Mouse (Mus musculus) T-helper 1 cell (primary cell): ENCODE results near the gene Cnn1.

Experiments used
- in situ Hi-C: fragments of 300-600 bp; cut with MboI, MseI; formaldehyde crosslinking; loops from one replicate; pipeline ENCODE4 v1.15.1; 2025; ENCODE audit warnings: high pct_unique_total_duplicates

Cnn1 gene

DNA sequence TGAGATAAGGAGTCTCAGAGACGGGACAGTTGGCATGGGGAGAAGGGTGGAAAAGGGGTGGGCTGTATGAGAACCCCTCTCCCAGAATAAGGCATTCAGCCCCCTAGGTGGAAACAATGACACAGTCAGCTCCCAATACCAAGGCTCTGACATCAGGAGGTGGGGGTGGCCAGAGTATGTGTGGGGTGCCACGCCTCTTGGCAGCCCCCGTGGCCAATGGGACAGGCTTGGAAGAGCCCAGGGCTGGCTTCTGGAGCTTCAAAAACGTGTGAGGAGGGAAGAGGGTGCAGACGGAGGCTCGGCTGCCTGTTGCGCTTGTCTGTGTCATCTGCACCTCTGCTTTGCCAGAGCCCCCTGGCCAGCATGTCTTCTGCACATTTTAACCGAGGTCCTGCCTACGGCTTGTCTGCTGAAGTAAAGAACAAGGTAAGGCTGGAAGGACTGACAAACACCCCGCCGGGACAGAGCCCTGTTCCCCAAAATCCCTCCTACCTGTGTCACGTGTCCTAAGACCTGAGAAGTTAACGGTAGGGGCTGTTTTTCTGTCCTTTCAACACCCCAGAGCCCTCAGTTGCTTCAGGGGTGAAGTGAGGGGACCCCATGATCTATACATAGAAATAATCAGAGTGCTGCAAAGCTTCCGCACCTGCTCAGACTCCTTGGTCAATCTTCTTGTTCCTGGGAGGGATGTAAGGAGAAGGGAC is at the start of gene Cnn1:
Gene Cnn1 (plus strand): TSS at position 224 of the 704 bp plus-strand sequence.
- in situ Hi-C loops: no loop called here

DNA sequence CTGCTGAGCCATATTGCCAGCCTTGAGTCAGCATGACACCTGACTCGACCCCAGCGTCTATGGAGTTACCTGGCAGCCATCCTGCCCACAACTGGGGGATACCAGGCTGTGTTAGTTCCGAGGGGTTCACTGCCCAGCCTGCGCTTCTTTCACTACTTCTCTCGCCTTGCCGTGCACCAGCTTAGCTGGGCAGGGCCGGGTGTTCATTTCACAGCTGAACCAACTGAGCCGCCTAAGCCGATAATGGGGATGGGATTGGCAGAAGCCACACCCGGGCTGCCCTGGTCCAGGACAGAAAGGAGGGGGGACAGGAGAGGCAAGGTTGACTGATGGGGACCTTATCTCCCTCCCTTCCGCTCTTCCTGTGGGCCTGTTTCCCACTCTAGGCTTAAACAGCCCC is 49.7 kb upstream of the Cnn1 start:
- in situ Hi-C loops: no loop called here

DNA sequence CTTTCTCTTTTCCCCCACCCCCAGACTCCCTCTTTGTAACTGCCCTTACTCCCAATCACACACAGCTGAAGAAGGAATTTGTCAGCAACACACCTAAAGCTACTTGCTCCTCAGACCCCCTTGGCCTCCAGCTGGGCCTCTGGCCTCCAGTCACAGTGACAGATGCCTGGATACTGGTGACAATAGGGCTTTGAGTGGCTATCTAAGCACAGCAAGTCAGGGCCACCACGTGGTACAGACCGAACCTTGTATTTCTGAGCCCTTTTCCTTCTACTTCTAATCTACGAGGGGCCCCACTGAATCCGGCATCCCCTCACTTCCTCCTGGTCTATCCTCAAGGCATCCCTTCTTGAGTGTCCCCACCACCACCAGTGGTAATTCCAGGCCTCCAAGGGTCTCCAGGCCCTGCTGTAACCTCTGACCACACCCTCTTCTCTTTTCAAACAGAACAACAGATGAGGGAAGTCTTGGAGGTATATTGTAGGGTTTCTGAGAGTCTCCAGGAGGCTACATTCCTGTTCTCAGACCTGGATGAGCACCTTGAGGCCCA is 49.2 kb upstream of the Cnn1 start:
- in situ Hi-C loops: no loop called here

DNA sequence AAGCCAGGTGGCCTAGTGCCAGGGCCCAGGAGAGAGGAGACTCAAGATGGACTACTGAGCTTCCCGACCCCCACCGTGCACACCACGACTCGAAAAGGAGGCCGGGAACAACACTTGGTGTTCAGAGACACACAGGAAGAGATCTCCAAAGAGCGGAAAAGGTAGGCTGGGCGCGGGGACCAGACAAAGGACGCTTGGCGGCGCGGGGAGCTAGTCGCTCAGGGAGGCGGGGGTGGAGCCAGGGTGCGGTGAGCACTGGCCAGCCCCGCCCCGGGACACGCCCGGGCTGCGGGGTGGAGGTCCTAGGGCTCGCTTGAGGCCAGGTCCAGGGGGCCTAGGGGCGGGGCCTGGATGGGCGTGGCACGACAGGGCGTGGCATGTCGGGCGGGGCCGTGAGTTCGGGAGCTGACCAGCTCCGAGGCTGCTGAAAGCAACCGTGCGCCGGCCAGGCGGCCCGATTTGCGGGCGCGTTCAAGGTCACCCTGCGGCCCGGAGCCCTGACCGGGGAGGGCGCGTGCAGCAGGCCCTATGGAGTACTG is 48.6 kb upstream of the Cnn1 start:
- in situ Hi-C loops: no loop called here

- in situ Hi-C loops: no loop called here
Observed at GRCm38 (mm10) chr9:22051161-22051957, 47.7 kb upstream of the Cnn1 start.

- in situ Hi-C loops: no loop called here
Observed at GRCm38 (mm10) chr9:22051958-22052254, 47.1 kb upstream of the Cnn1 start, which contains the start of gene Elavl3. Gene Elavl3 (minus strand): TSS chr9:22052023.

DNA sequence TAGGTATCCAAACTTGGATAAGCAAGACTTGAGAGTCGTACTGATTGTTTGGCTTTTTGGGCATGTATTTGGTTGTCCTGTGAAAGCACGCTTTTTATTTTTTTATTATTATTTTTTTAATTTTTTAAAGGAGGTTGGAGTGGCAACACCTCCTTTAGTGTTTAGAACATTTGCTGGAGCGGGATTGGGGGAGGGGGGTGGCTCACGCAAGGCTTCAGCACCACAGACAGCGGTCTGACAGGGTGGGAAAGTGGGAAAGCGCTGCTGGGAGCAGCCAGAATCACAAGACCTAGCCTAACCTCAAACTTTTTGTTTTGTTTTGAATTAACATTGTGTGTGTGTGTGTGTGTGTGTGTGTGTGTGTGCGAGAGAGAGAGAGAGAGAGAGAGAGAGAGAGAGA is 45.4 kb upstream of the Cnn1 start:
- in situ Hi-C loops: no loop called here

DNA sequence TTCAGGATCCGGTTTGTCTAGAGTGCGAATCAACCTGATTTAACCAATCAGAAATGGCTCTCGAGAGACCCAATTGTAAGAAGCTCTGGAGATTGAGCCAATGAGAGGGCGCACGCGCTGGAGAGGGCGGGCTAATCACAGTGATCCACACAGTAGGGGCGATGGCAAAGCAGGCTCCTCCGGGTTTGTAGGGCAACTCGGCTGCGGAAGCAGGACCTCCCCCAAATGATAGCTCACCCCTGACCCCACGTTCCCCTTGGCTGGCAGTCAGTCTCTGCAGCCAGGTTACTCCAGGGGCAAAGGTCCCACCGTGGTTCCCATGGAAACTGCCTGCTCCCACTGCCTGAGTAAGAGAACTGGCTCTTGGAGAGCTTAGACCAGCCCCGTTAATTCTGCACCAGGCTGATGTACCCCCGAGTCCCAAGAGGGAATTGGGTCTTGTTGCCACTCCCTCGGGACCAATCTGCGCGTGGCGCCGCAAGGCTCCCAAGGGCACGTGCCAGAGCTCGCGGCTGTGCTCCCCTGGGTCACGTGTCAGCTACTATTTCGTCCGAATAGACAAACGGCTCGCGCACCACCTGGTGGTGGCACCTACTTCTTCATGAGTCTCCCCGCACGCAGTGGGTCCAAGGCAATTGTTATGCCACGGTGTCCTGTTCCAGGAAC is 44.5 kb upstream of the Cnn1 start:
- in situ Hi-C loops: no loop called here

DNA sequence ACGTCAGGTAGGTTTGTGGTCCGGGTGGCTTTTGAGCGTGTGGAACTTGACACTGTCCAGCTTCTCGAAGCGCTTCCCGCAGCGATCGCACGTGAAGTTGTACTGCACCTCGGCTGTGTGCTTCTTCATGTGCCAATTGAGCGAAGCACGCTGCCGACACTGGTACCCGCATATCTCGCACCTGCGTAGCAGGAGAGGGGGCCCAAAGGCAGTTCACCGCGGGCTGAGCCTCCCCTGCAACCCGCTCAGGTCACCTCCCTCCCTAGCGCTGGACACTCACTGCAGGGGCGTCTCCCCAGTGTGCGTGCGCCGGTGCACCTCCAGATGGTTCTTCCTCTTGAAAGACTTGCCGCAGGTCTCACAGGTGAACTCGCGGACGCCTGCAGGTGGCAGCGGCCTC is 43.3 kb upstream of the Cnn1 start:
- in situ Hi-C loops: no loop called here

DNA sequence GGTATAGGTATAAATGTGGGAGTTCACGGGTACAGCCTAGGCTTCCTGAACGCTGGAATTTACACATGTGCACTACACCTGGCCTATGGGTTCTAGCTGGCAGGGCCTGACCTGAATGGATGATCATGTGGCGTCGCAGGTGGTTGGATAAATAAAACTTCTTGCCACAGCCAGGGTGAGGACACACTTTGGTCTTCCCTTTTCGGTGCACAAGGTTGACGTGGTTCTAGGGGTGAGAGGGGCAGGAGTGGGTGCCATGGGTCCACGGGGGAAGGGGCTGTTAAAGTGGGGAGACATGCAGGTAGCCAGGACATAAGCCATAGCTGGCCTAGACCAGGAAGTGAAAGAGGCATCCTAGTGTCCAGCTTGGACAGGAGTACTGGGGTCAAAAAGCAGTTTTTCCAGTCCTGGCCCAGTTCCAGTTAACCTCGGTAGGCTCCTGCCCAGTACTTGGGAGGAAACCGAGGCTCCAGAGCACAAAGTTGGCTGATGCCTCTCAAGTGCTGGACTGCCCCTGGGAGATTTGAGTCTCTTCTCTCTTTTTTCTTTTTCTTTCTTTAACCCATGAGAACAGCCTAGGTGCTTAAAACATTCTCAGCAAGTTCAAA is 42.6 kb upstream of the Cnn1 start:
- in situ Hi-C loops: no loop called here

- in situ Hi-C loops: no loop called here
Observed at GRCm38 (mm10) chr9:22057031-22057517, 41.9 kb upstream of the Cnn1 start.

DNA sequence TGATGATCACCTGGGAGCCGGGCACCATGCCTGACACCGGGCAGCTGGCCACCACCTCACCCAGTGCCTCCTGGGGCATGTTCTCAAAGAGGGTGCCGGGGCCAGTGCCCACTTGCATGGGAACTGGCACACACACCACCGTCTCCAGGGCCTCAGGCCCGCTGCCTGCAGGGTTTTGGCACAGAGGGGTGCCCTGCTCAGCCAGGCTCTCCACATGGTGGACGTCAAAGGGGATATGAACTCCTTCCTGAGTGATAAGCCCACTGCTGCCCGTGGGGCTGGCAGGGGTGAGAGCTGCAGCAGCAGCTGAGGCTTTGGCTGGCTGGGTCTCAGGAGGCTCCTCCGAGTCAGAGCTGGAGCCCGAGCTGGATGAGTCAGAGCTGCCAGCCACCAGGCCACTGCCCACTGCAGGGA is 41.0 kb upstream of the Cnn1 start:
- in situ Hi-C loops: no loop called here

DNA sequence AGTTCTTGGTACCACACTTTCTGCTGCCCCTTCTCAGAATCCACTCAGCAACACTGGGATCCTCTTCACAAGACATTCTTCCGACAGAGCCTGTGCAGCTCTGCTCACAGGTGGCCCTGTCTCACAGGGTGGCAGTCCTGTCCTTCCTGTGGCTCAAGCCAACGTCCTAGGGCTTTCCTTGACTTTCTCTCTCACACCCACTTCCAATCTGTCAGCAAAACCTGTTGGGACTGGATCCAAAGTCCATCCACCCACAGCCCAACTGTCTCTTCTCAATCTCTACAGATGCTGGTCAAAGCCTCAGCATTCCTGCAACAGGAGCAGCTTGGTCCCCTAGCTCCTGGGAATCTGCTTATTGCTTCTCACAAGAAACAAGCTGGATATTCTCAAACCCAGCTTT is 37.7 kb upstream of the Cnn1 start:
- in situ Hi-C loops: no loop called here

- in situ Hi-C loops: no loop called here
Observed at GRCm38 (mm10) chr9:22064341-22064740, 34.7 kb upstream of the Cnn1 start.

- in situ Hi-C loops: loop anchor here (5.0 kb wide), 1 partner anchor 82 kb away; no protein-coding TSS in a partner anchor
Observed at GRCm38 (mm10) chr9:22065642-22066041, 33.4 kb upstream of the Cnn1 start.

- in situ Hi-C loops: loop anchor here (5.0 kb wide), 1 partner anchor 81 kb away; no protein-coding TSS in a partner anchor
Observed at GRCm38 (mm10) chr9:22066433-22066832, 32.6 kb upstream of the Cnn1 start.

GRCm38 (mm10) chr9:22067195-22067594 is 31.8 kb upstream of the Cnn1 start:
- in situ Hi-C loops: loop anchor here (5.0 kb wide), 1 partner anchor 80 kb away; no protein-coding TSS in a partner anchor

DNA sequence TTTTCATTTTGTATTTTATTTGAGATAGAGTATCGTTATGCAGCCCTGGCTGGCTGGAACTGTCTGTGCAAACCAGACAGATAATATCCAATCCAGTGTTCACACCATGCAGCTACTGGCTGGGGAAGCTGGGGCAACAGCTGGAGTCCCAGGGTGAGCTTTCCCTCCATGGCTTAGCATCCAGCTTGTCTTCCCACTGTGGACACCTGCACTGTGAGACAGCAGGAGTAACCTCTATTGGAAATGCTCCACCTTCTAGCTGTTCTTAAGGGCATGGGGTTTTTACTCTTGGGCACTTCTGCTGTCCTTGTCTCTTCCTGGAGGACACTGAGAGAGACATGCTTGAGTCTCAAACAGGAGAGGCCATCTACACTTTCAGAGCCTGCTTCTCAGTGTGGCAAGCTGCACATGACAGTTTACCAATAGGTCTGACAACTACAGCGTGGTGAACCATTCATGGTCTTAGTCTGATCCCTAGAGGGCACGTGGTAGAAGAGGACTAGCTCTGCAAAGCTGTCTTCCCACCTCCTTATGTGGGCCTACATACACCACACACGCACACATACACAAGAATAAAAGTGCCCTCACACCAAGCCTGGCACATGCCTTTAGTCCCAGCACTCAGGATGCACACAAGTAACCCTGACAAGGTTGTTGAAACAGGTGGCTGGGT is 29.0 kb upstream of the Cnn1 start:
- in situ Hi-C loops: loop anchor here (5.0 kb wide), 1 partner anchor 77 kb away; no protein-coding TSS in a partner anchor

DNA sequence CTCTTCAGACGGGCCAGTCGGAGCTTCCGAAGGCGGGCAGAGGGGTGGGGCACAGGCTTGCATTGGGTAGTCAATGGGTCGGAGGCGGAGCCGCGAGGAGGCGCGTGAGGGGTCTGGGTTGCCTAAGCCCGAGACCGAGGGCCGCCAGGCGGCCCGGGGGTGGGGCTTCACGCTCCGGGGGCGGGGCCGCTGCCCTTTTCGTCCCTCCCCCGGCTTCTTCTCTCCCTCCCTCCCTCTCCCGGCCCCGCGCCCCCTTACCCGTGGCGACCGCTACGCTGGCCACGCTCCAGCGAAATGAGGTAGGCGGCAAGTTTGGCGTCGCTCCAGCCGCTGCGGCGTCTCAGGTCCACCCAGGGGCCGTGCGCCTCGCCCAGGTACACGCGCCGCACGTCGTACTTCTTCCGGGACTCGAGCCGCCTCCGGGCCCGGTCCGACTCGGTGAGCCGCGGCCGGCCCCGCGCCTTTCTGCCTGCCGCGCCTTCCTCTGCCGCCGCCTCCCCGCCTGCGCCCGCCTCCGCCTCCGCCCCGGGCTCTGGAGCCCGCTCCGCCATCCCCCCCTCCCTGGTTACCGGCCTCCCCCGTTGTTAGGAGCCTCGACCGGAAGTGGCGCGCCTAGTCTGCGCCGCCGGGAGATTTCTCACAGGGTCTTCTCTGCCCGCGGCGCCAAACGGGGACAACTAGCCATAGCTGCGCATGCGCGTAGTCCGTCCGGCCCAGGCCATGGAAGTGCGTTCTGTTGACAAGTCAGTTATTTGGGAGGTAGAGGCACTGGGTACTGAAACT is 28.0 kb upstream of the Cnn1 start, which contains the start of the genes Gm49318 and Zfp653:
Gene Gm49318 (minus strand): TSS at position 469 of the 783 bp plus-strand sequence.
Gene Zfp653 (minus strand): TSS at position 586 of the 783 bp plus-strand sequence.
- in situ Hi-C loops: no loop called here

GRCm38 (mm10) chr9:22072276-22072675 is 26.7 kb upstream of the Cnn1 start:
- in situ Hi-C loops: no loop called here
